Mouse (Mus musculus) forebrain, embryonic 11.5 days (tissue): ENCODE measurements around the gene 2310022B05Rik. TPM values are rescaled to one million over a fixed set of nuclear protein-coding genes. Genes with fewer than 3 reads are reported as not detected.
A peak's percentile ranks its signal among the peaks of the same experiment; 100 is the strongest.

Experiments
- ATAC-seq: fragments of 200-750 bp; cut with Nextera tagmentation; replicated peaks from 2 replicates; pipeline ENCODE4 v1.8.0; 2017; ENCODE audit warnings: moderate TSS enrichment; ENCODE audit not compliant: low FRiP score
- DNase-seq: peaks from one replicate; pipeline ENCODE4 v3.0.0-alpha.2; 2017; ENCODE audit warnings: low spot score
- H3K27ac ChIP-seq: fragments of 300-500 bp; sonication (generic); 2 replicates; pipeline ENCODE4 v1.5.1; 2014; ENCODE audit warnings: low read depth, low read length
- H3K27me3 ChIP-seq: fragments of 300-500 bp; sonication (generic); 2 replicates; pipeline ENCODE4 v1.6.1; 2014; ENCODE audit warnings: mild to moderate bottlenecking, low read length, mixed read lengths; ENCODE audit not compliant: control insufficient read depth, insufficient read depth
- H3K36me3 ChIP-seq: fragments of 300-500 bp; sonication (generic); 2 replicates; pipeline ENCODE4 v1.6.1; 2014; ENCODE audit warnings: mild to moderate bottlenecking, low read length, moderate library complexity, mixed read lengths; ENCODE audit not compliant: control insufficient read depth, insufficient read depth
- H3K4me1 ChIP-seq: fragments of 300-500 bp; sonication (generic); replicated peaks from 2 replicates; pipeline ENCODE4 v1.6.1; 2014; ENCODE audit warnings: low read length, mixed read lengths; ENCODE audit not compliant: control insufficient read depth, insufficient read depth
- H3K4me2 ChIP-seq: fragments of 300-500 bp; sonication (generic); 2 replicates; pipeline ENCODE4 v1.6.1; 2014; ENCODE audit warnings: low read depth, mild to moderate bottlenecking, low read length, moderate library complexity, mixed read lengths; ENCODE audit not compliant: severe bottlenecking
- H3K4me3 ChIP-seq: fragments of 300-500 bp; sonication (generic); 2 replicates; pipeline ENCODE4 v1.5.1; 2014; ENCODE audit warnings: low read depth, low read length
- H3K9ac ChIP-seq: fragments of 300-500 bp; sonication (generic); 2 replicates; pipeline ENCODE4 v1.6.1; 2014; ENCODE audit warnings: low read length
- H3K9me3 ChIP-seq: fragments of 300-500 bp; sonication (generic); 2 replicates; pipeline ENCODE4 v1.6.1; 2016; ENCODE audit warnings: low read length, mixed read lengths; ENCODE audit not compliant: control insufficient read depth
- WGBS: fragments of 180-500 bp; shearing (Covaris S2); extraction: QIAGEN DNeasy Blood & Tissue Kit; methylation state at CpG from one replicate; pipeline ENCODE4 v1.1.7; 2014; 5-methylcytosine and 5-hydroxymethylcytosine counted together
- polyA plus RNA-seq: library from polyadenylated mRNA; unstranded; fragments of >200 nt; fragmentation: Nextera tagmentation; extraction: Ambion mirVana; gene quantifications from 2 replicates; pipeline ENCODE4 v1.2.1, GENCODE M21; 2014

The 2310022B05Rik gene
- polyA plus RNA-seq, 1 experiment from 2014 or later: 23.5 TPM

DNA sequence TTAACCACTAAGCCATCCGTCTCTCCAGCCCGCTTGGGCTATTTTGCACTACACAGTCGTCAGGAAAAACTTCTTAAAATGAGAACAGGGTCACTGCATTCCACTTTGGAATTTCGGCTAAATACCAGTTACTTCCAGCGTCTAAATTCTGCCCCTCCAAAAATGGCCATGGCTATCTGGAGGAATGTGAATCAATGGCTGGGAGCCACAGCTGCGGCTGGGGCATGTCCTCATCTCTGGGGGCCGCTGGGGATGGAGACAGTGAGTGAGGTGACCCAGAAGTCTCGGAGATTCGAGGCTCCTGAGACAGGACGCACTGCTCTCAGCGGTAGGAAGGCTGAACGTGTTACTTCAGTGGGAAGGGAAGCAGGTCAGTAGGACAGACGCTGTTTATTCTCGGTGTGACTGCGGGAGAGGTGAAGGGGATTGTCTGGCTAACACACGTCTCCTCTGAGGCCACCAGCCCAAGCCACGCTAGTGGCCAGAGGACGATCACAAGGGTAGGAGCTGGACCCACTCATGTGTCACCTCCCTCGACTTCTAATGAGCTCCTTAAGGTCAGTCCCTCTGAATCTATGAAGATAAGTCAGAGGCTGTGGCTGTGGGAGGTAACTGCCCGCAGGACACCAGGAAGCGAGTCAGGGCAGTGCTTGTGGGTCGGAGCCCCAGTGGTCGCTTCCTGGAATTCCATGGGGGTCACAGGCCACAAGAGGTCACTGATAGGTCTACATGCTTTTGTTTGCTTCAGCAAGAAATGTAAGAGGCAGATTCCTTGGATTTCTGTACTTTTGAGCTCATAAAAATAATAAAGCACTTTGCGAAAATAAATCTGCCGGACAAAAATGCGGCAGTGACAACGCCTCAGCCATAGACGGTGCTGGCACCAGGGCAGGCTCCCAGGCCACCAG is 9.3 kb downstream of the 2310022B05Rik start:
- ATAC-seq (no peak), DNase-seq (no peak)
- no peak overlapping the region for H3K4me3 ChIP-seq
- no peaks in the 10 kb centered on the region for H3K27me3 ChIP-seq
- no peaks in the 10 kb centered on the region; the same call in 1 of the 2 replicates for H3K4me1 ChIP-seq
- WGBS: 71% methylated on average over 28 of the region's 28 CpGs
- no peaks in the 10 kb centered on the region for H3K9me3 ChIP-seq
- no peaks in the 10 kb centered on the region for H3K36me3 ChIP-seq
- H3K4me2 ChIP-seq: no peak overlapping the region
- H3K27ac ChIP-seq: no peak overlapping the region
- H3K9ac ChIP-seq: no peak overlapping the region

GRCm38 (mm10) chr8:124652546-124652945 is 10.6 kb downstream of the 2310022B05Rik start:
- H3K27ac ChIP-seq: no peak overlapping the region
- WGBS: 39% methylated on average over 4 of the region's 4 CpGs
- no peak overlapping the region for H3K9ac ChIP-seq

DNA sequence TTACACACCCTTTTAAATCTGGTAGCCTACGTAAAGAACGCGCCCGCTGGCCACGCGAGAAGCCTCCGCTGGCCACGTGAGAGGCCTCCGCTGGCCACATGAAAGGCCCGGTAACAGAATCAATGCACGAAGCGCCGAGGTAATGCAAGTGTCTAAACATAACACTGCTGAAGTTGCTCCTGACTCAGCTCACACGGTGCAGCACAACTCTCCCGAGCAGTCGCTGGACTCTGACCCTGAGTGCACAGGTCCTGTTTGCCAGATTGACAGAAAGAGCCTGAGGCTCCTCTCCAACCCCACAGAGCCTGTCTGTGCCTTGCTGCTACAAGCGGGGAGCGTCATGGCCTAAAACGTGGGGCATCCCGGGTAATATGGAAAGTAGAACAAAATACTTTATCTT is 11.4 kb downstream of the 2310022B05Rik start:
- ATAC-seq (no peak), DNase-seq (no peak)
- H3K9ac ChIP-seq: no peak overlapping the region
- H3K4me1 ChIP-seq: 0 out of 2 replicates have a peak, but pooled peaks cover 2% of the 10 kb centered on the region
- H3K4me2 ChIP-seq: no peak overlapping the region
- no peak overlapping the region for H3K27ac ChIP-seq
- H3K27me3 ChIP-seq: no peaks in the 10 kb centered on the region
- 94% methylated on average over 20 of the region's 20 CpGs for WGBS
- H3K9me3 ChIP-seq: no peaks in the 10 kb centered on the region
- no peaks in the 10 kb centered on the region for H3K36me3 ChIP-seq
- no peak overlapping the region for H3K4me3 ChIP-seq

More at GRCm38 (mm10) chr8:124652546-124652945, 10.6 kb downstream of the 2310022B05Rik start:
- Histone ChIP-seq H3K4me1 (0 out of 2 replicates have a peak, but pooled peaks cover 2% of the 10 kb centered on the region), H3K9me3 (no peaks in the 10 kb centered on the region), H3K4me3 (no peak overlapping the region), H3K27me3 (no peaks in the 10 kb centered on the region), H3K4me2 (no peak overlapping the region), H3K36me3 (no peaks in the 10 kb centered on the region)
- DNase-seq (no peak), ATAC-seq (no peak)

DNA sequence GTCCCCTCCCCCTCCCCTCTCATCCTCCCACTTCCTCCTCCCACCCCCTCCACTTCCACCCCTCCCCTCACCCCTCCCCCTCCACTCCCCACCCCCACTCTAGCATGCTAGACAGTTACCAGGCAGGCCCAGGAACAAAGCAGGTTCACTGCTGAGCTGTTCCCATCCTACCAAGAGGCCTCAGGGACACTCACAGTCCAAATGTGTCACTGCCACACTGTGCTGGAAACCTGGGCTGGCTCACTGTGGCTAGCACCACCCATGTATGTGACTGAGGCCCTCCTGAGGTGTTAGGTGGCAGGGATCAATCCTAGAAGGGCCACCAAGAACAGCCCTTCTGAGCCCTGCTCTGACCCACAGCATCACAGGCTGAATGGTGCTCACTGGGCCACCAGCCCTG is 14.9 kb downstream of the 2310022B05Rik start:
- Histone ChIP-seq H3K9me3 (no peaks in the 10 kb centered on the region), H3K36me3 (no peaks in the 10 kb centered on the region), H3K4me2 (no peak overlapping the region), H3K4me1 (0 out of 2 replicates have a peak, but pooled peaks cover 2% of the 10 kb centered on the region), H3K27me3 (no peaks in the 10 kb centered on the region), H3K27ac (0 out of 2 replicates have a peak overlapping the region, but pooled peaks have one; percentile 31), H3K9ac (no peak overlapping the region), H3K4me3 (no peak overlapping the region)
- no peak for DNase-seq
- ATAC-seq: no peak

DNA sequence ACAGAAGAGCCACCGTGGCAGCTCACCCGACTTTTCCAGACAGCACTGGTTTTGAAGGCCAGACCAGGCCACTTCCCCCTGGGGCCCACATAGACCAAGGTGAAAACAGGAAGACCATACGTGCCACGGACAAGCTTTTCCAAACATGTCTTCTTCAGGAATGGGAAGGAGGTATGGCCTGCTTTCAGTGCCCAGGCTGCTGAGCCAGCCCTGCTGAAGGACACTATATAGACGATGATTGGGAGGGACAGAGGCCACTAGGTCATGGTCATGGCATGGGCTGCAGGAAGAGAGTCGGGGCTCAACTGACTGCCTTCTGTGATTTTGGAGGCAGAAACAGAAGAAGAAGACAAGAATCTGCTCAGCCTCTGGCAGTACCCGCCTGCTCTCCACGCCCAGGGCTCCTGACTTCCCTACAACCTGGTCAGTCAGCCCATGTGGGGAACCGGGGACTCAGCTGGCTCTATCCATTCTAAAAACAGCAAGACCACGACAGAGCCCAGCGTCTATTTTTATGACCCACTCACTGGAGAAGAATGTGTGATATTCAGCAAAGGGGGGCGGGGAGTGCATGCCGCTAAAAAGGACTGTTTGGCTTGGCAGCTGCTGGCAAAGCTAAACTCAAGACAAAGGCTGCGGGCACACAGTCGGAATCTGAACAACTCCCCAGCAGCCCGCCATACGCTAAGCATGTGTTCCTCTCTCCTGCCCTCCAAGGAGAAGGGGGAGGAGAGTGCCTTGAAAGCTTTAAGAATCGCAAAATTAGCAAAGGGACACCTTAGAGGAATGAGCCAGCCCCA is 19.4 kb downstream of the 2310022B05Rik start:
- Histone ChIP-seq H3K27ac (no peak overlapping the region), H3K36me3 (no peaks in the 10 kb centered on the region), H3K4me2 (no peak overlapping the region), H3K4me1 (0 out of 2 replicates have a peak, but pooled peaks cover 2% of the 10 kb centered on the region), H3K27me3 (no peaks in the 10 kb centered on the region), H3K4me3 (no peak overlapping the region), H3K9me3 (no peaks in the 10 kb centered on the region), H3K9ac (no peak overlapping the region)
- WGBS: 73% methylated on average over 18 of the region's 18 CpGs
- no peak for ATAC-seq
- no peak for DNase-seq

- Histone ChIP-seq H3K36me3 (no peaks in the 10 kb centered on the region), H3K4me1 (no peaks in the 10 kb centered on the region), H3K9ac (no peak overlapping the region), H3K4me2 (no peak overlapping the region), H3K27me3 (no peaks in the 10 kb centered on the region), H3K4me3 (no peak overlapping the region), H3K9me3 (no peaks in the 10 kb centered on the region), H3K27ac (no peak overlapping the region)
- DNase-seq: no peak
- ATAC-seq: no peak
- 94% methylated on average over 8 of the region's 8 CpGs for WGBS
Measured at GRCm38 (mm10) chr8:124641599-124641998, 21.6 kb downstream of the 2310022B05Rik start.

- H3K27me3 ChIP-seq: no peaks in the 10 kb centered on the region
- no peaks in the 10 kb centered on the region for H3K36me3 ChIP-seq
- no peak overlapping the region for H3K9ac ChIP-seq
- H3K9me3 ChIP-seq: no peaks in the 10 kb centered on the region
- ATAC-seq (no peak), DNase-seq (no peak)
- H3K27ac ChIP-seq: no peak overlapping the region
- no peaks in the 10 kb centered on the region for H3K4me1 ChIP-seq
- H3K4me2 ChIP-seq: no peak overlapping the region
- H3K4me3 ChIP-seq: no peak overlapping the region
- WGBS: 81% methylated on average over 8 of the region's 8 CpGs
Measured at GRCm38 (mm10) chr8:124635247-124635502, 28.0 kb downstream of the 2310022B05Rik start.

DNA sequence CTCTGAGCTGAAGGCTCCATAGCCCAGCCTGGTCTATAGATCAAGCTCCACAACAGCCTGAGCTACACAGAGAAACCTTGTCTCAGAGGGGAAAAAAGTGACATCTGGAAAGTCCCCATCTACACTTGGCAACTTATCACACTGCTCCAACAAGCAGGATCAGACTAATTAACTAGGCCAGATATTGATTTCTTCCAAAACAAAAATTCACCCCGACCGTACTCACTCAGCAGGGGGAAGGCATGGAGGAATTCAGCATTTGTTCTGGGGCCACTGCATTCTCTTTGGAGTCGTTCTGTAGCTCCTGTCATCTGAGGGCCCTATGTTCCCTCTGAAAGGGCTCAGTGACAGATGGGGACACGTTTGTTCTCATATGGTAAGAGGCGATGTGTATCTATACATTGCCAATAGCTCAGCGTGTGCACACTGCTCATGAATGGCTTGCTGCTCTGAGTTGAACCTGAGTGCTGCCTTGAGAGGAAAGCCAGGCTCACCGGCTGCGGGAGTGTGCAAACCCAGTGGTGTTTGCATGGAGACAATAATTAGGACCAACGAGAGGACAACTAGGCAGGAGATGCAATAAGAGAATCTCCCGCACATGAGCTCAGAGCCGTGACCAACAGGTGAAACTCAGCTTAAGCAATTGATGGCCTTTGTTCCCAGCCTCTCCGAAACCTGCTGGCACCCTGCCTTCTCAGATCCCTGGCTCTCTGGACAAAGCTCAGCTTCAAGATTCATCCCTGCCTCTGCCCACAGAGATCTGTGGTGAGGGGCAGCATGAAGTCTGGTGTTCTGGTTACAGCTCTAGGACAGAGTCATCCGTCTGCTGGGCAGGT is 28.5 kb downstream of the 2310022B05Rik start:
- Histone ChIP-seq H3K27ac (no peak overlapping the region), H3K9me3 (no peaks in the 10 kb centered on the region), H3K4me3 (no peak overlapping the region), H3K9ac (no peak overlapping the region), H3K27me3 (no peaks in the 10 kb centered on the region), H3K4me1 (no peaks in the 10 kb centered on the region), H3K4me2 (no peak overlapping the region), H3K36me3 (no peaks in the 10 kb centered on the region)
- ATAC-seq (no peak), DNase-seq (no peak)
- WGBS: 80% methylated on average over 13 of the region's 13 CpGs
